Mouse (Mus musculus) G1E (cell line): ENCODE data around the gene Maats1.

Experiments
- CTCF ChIP-seq: IDR thresholded peaks from 2 replicates; pipeline ENCODE4 v1.5.1; 2012; ENCODE audit warnings: low read depth, low read length, inconsistent platforms, mixed read lengths
- GATA1 ChIP-seq: IDR thresholded peaks from 2 replicates; pipeline ENCODE4 v1.6.1; 2012; ENCODE audit warnings: borderline replicate concordance, low read length, inconsistent platforms, mixed read lengths
- POLR2AphosphoS5 ChIP-seq: IDR thresholded peaks from 2 replicates; pipeline ENCODE4 v1.6.1; 2012; ENCODE audit warnings: low read depth, low read length, inconsistent platforms; ENCODE audit not compliant: insufficient replicate concordance
- TAL1 ChIP-seq: conservative IDR thresholded peaks from 2 replicates; pipeline ENCODE4 v1.6.1; 2012; ENCODE audit warnings: low read depth, low read length, inconsistent platforms, mixed read lengths

- TF ChIP-seq GATA1, result no peak
- no peak for TF ChIP-seq CTCF
- TF ChIP-seq POLR2AphosphoS5, result no peak
- TF ChIP-seq TAL1, result peak; percentile 46
Observed at GRCm38 (mm10) chr16:38350361-38350855, 8.5 kb upstream of the Maats1 start.
